Mouse (Mus musculus): ENCODE measurements around the gene Iqcd.

The Iqcd gene

GRCm38 (mm10) chr5:120627515-120628300, 38.9 kb downstream of the Iqcd start:
- DNase-seq (ENCODE audit: extremely low spot score, low spot score) = no peak

- DNase-seq (ENCODE audit: extremely low spot score, low spot score) = no peak
These were observed 39.8 kb downstream of the Iqcd start for GRCm38 (mm10) chr5:120628624-120629023.

- no peak for DNase-seq (ENCODE audit: extremely low spot score, low spot score)
These were observed 42.3 kb downstream of the Iqcd start for GRCm38 (mm10) chr5:120631128-120631527.

GRCm38 (mm10) chr5:120631892-120632291, 43.1 kb downstream of the Iqcd start:
- no peak for DNase-seq (ENCODE audit: extremely low spot score, low spot score)

- DNase-seq (ENCODE audit: extremely low spot score, low spot score) = no peak
These were observed 45.3 kb downstream of the Iqcd start, which contains the start of gene Cfap73 for GRCm38 (mm10) chr5:120634131-120634530. TSS of gene Cfap73 (minus strand) at chr5:120634235.

GRCm38 (mm10) chr5:120634860-120635259, 46.0 kb downstream of the Iqcd start:
- DNase-seq (ENCODE audit: extremely low spot score, low spot score) = no peak

- no peak for DNase-seq (ENCODE audit: extremely low spot score, low spot score)
These were observed 46.8 kb downstream of the Iqcd start for GRCm38 (mm10) chr5:120635633-120636032.

GRCm38 (mm10) chr5:120640094-120640493, 51.3 kb downstream of the Iqcd start:
- no peak for DNase-seq (ENCODE audit: extremely low spot score, low spot score)

- no peak for DNase-seq (ENCODE audit: extremely low spot score, low spot score)
These were observed 54.7 kb downstream of the Iqcd start for GRCm38 (mm10) chr5:120643365-120644085.

- DNase-seq (ENCODE audit: extremely low spot score, low spot score) = no peak
These were observed 55.4 kb downstream of the Iqcd start for GRCm38 (mm10) chr5:120644227-120644626.

- DNase-seq (ENCODE audit: extremely low spot score, low spot score) = no peak
These were observed 57.0 kb downstream of the Iqcd start for GRCm38 (mm10) chr5:120645851-120646250.

- no peak for DNase-seq (ENCODE audit: extremely low spot score, low spot score)
These were observed 58.5 kb downstream of the Iqcd start for GRCm38 (mm10) chr5:120647361-120647760.

- no peak for DNase-seq (ENCODE audit: extremely low spot score, low spot score)
These were observed 59.1 kb downstream of the Iqcd start for GRCm38 (mm10) chr5:120647814-120648491.

GRCm38 (mm10) chr5:120648569-120649373, 60.0 kb downstream of the Iqcd start, which contains the start of gene Rasal1:
TSS of gene Rasal1 (plus strand) at chr5:120648812.
- peak; percentile 60 for DNase-seq (ENCODE audit: extremely low spot score, low spot score)

GRCm38 (mm10) chr5:120649374-120649933, 60.6 kb downstream of the Iqcd start:
- no peak for DNase-seq (ENCODE audit: extremely low spot score, low spot score)

- DNase-seq (ENCODE audit: extremely low spot score, low spot score) = no peak
These were observed 61.1 kb downstream of the Iqcd start for GRCm38 (mm10) chr5:120649938-120650337.

- DNase-seq (ENCODE audit: extremely low spot score, low spot score) = no peak
These were observed 62.4 kb downstream of the Iqcd start for GRCm38 (mm10) chr5:120651230-120651629.

- no peak for DNase-seq (ENCODE audit: extremely low spot score, low spot score)
These were observed 64.3 kb downstream of the Iqcd start for GRCm38 (mm10) chr5:120652915-120653701.

GRCm38 (mm10) chr5:120653873-120654272, 65.1 kb downstream of the Iqcd start:
- DNase-seq (ENCODE audit: extremely low spot score, low spot score) = no peak

GRCm38 (mm10) chr5:120656281-120656751, 67.5 kb downstream of the Iqcd start:
- no peak for DNase-seq (ENCODE audit: extremely low spot score, low spot score)

Data from neural tube, embryonic 10.5 days (tissue).